Mouse (Mus musculus): ENCODE data around the gene Son. TPM values are rescaled to one million over a fixed set of nuclear protein-coding genes. Genes with fewer than 3 reads are reported as not detected.

Gene Son
- total RNA-seq, 1 experiment, result 181 TPM

GRCm38 (mm10) chr16:91658471-91658870 lies 11.2 kb downstream of the Son start:
- in situ Hi-C loops (cut with MboI; ENCODE audit: low sequenced_read_pairs in 2 of 2, unreplicated experiment in 2 of 2), result no loop called here
- no peak for DNase-seq (ENCODE audit: low read depth, low spot score)
- no peaks in the 10 kb centered on the region; the same call in 1 of the 2 replicates for H3K9me3 ChIP-seq (ENCODE audit: control insufficient read depth, insufficient read depth, low read depth, low read length)
- no peak overlapping the region for H3K27ac ChIP-seq (ENCODE audit: insufficient read depth, low read depth, low read length, poor library complexity, severe bottlenecking)
- no peak overlapping the region for H3K4me3 ChIP-seq (ENCODE audit: insufficient read depth in 1 of 2, low read depth in 1 of 2, low read length in 2 of 2, poor library complexity in 1 of 2, severe bottlenecking in 1 of 2)
- H3K4me1 ChIP-seq (ENCODE audit: control insufficient read depth in 2 of 2, insufficient read depth in 2 of 2, low read length in 2 of 2, poor library complexity in 1 of 2), result peaks cover 0 to 1% of the 10 kb centered on the region in 2 experiments; a peak in 1 of 4 replicates
- TF ChIP-seq CHD2 (IDR thresholded peaks at IDR 0.05; ENCODE audit: low read depth, low read length) (no peak), HCFC1 (IDR thresholded peaks at IDR 0.05; ENCODE audit: borderline replicate concordance, insufficient read depth, low read length) (no peak)
- H3K9ac ChIP-seq (ENCODE audit: insufficient read depth, low read depth, low read length, poor library complexity, severe bottlenecking), result no peak overlapping the region
- H3K36me3 ChIP-seq (ENCODE audit: control insufficient read depth, insufficient read depth, low read length, poor library complexity, severe bottlenecking), result peaks cover 73% of the 10 kb centered on the region

GRCm38 (mm10) chr16:91659798-91660197 lies 12.5 kb downstream of the Son start:
- in situ Hi-C loops (cut with MboI; ENCODE audit: low sequenced_read_pairs in 2 of 2, unreplicated experiment in 2 of 2), result loop anchor here in 1 of 2 experiments (10.0 kb wide), 1 partner anchor 1415 kb away; no protein-coding TSS in a partner anchor
- Histone ChIP-seq H3K9ac (ENCODE audit: insufficient read depth, low read depth, low read length, poor library complexity, severe bottlenecking) (no peak overlapping the region), H3K4me3 (ENCODE audit: insufficient read depth in 1 of 2, low read depth in 1 of 2, low read length in 2 of 2, poor library complexity in 1 of 2, severe bottlenecking in 1 of 2) (peak overlapping the region; percentile 12 to 28; a peak in 1 of 4 replicates), H3K27ac (ENCODE audit: insufficient read depth, low read depth, low read length, poor library complexity, severe bottlenecking) (no peak overlapping the region), H3K9me3 (ENCODE audit: control insufficient read depth, insufficient read depth, low read depth, low read length) (no peaks in the 10 kb centered on the region), H3K36me3 (ENCODE audit: control insufficient read depth, insufficient read depth, low read length, poor library complexity, severe bottlenecking) (peaks cover 77% of the 10 kb centered on the region), H3K4me1 (ENCODE audit: control insufficient read depth in 2 of 2, insufficient read depth in 2 of 2, low read length in 2 of 2, poor library complexity in 1 of 2) (peaks cover 0 to 1% of the 10 kb centered on the region in 2 experiments; a peak in 1 of 4 replicates)
- TF ChIP-seq MAFK (IDR thresholded peaks at IDR 0.05; ENCODE audit: insufficient read depth, low read depth, low read length) (no peak), HCFC1 (IDR thresholded peaks at IDR 0.05; ENCODE audit: borderline replicate concordance, insufficient read depth, low read length) (no peak), ZNF384 (IDR thresholded peaks at IDR 0.05; ENCODE audit: low read depth, low read length) (no peak), CHD2 (IDR thresholded peaks at IDR 0.05; ENCODE audit: low read depth, low read length) (no peak), ZC3H11A (IDR thresholded peaks at IDR 0.05; ENCODE audit: borderline replicate concordance, low read depth, low read length) (no peak)
- DNase-seq (ENCODE audit: low read depth, low spot score), result no peak

GRCm38 (mm10) chr16:91661397-91661796 lies 14.1 kb downstream of the Son start:
- no peak for DNase-seq (ENCODE audit: low read depth, low spot score)

GRCm38 (mm10) chr16:91662336-91662735 lies 15.0 kb downstream of the Son start:
- TF ChIP-seq ZNF384 (IDR thresholded peaks at IDR 0.05; ENCODE audit: low read depth, low read length) (no peak), HCFC1 (IDR thresholded peaks at IDR 0.05; ENCODE audit: borderline replicate concordance, insufficient read depth, low read length) (no peak), ZC3H11A (IDR thresholded peaks at IDR 0.05; ENCODE audit: borderline replicate concordance, low read depth, low read length) (no peak), CHD2 (IDR thresholded peaks at IDR 0.05; ENCODE audit: low read depth, low read length) (no peak), MAFK (IDR thresholded peaks at IDR 0.05; ENCODE audit: insufficient read depth, low read depth, low read length) (no peak)
- no peaks in the 10 kb centered on the region for H3K9me3 ChIP-seq (ENCODE audit: control insufficient read depth, insufficient read depth, low read depth, low read length)
- H3K9ac ChIP-seq (ENCODE audit: insufficient read depth, low read depth, low read length, poor library complexity, severe bottlenecking), result no peak overlapping the region
- peaks cover 0 to 1% of the 10 kb centered on the region in 2 experiments; a peak in 1 of 4 replicates for H3K4me1 ChIP-seq (ENCODE audit: control insufficient read depth in 2 of 2, insufficient read depth in 2 of 2, low read length in 2 of 2, poor library complexity in 1 of 2)
- H3K36me3 ChIP-seq (ENCODE audit: control insufficient read depth, insufficient read depth, low read length, poor library complexity, severe bottlenecking), result peaks cover 68% of the 10 kb centered on the region
- DNase-seq (ENCODE audit: low read depth, low spot score), result no peak
- in situ Hi-C loops (cut with MboI; ENCODE audit: low sequenced_read_pairs in 2 of 2, unreplicated experiment in 2 of 2), result loop anchor here in 1 of 2 experiments (10.0 kb wide), 1 partner anchor 1418 kb away; no protein-coding TSS in a partner anchor
- H3K27ac ChIP-seq (ENCODE audit: insufficient read depth, low read depth, low read length, poor library complexity, severe bottlenecking), result no peak overlapping the region
- H3K4me3 ChIP-seq (ENCODE audit: insufficient read depth in 1 of 2, low read depth in 1 of 2, low read length in 2 of 2, poor library complexity in 1 of 2, severe bottlenecking in 1 of 2), result no peak overlapping the region

More at GRCm38 (mm10) chr16:91661397-91661796, 14.1 kb downstream of the Son start:
- TF ChIP-seq CHD2 (IDR thresholded peaks at IDR 0.05; ENCODE audit: low read depth, low read length), result no peak
- TF ChIP-seq ZNF384 (IDR thresholded peaks at IDR 0.05; ENCODE audit: low read depth, low read length), result no peak
- no peak for TF ChIP-seq MAFK (IDR thresholded peaks at IDR 0.05; ENCODE audit: insufficient read depth, low read depth, low read length)
- TF ChIP-seq HCFC1 (IDR thresholded peaks at IDR 0.05; ENCODE audit: borderline replicate concordance, insufficient read depth, low read length), result no peak
- no peak for TF ChIP-seq ZC3H11A (IDR thresholded peaks at IDR 0.05; ENCODE audit: borderline replicate concordance, low read depth, low read length)
- Histone ChIP-seq H3K4me3 (ENCODE audit: insufficient read depth in 1 of 2, low read depth in 1 of 2, low read length in 2 of 2, poor library complexity in 1 of 2, severe bottlenecking in 1 of 2) (no peak overlapping the region), H3K36me3 (ENCODE audit: control insufficient read depth, insufficient read depth, low read length, poor library complexity, severe bottlenecking) (peaks cover 71% of the 10 kb centered on the region), H3K9ac (ENCODE audit: insufficient read depth, low read depth, low read length, poor library complexity, severe bottlenecking) (no peak overlapping the region), H3K4me1 (ENCODE audit: control insufficient read depth in 2 of 2, insufficient read depth in 2 of 2, low read length in 2 of 2, poor library complexity in 1 of 2) (peaks cover 0 to 1% of the 10 kb centered on the region in 2 experiments; a peak in 1 of 4 replicates), H3K27ac (ENCODE audit: insufficient read depth, low read depth, low read length, poor library complexity, severe bottlenecking) (no peak overlapping the region), H3K9me3 (ENCODE audit: control insufficient read depth, insufficient read depth, low read depth, low read length) (no peaks in the 10 kb centered on the region)
- in situ Hi-C loops (cut with MboI; ENCODE audit: low sequenced_read_pairs in 2 of 2, unreplicated experiment in 2 of 2), result loop anchor here in 1 of 2 experiments (10.0 kb wide), 1 partner anchor 1417 kb away; no protein-coding TSS in a partner anchor
